Mouse (Mus musculus): ENCODE measurements around the gene Grip1. TPM values are rescaled to one million over a fixed set of nuclear protein-coding genes. Genes with fewer than 3 reads are reported as not detected.

Grip1 gene
- polyA plus RNA-seq, 1 experiment from 2014 or later: 3.2 TPM

DNA sequence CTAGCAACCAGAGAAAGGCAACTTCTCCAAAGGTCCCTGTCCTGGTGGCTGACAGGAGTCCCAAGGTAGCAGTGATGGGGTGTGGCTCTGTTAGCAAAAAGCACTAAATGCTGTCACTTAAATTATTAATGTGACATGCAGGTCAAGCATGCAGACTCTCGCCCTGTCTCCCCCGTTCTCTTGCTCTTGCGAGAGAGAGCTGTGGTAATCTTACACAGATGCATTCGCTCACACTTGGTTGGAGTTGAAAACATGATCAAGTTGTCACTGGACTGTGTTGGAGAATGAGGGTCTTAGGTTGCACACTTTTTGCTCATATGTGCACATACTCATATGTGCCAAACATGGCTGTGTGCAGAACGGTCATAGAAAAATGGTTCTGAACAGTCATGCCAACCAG lies 176.8 kb downstream of the Grip1 start:
- H3K36me3 ChIP-seq (ENCODE audit: control insufficient read depth, insufficient read depth, low read length): no peaks in the 10 kb centered on the region
- no peak for ATAC-seq (replicated peaks; ENCODE audit: low FRiP score, low TSS enrichment, low read depth)
- no peaks in the 10 kb centered on the region for H3K4me1 ChIP-seq (replicated peaks; ENCODE audit: control insufficient read depth, insufficient read depth, low read length)
- 88% methylated on average over 5 of the region's 5 CpGs for WGBS
- H3K9me3 ChIP-seq (ENCODE audit: control insufficient read depth, low read length): no peaks in the 10 kb centered on the region
- H3K27ac ChIP-seq (ENCODE audit: low read depth): no peak overlapping the region
- no peaks in the 10 kb centered on the region for H3K27me3 ChIP-seq (replicated peaks; ENCODE audit: control insufficient read depth, insufficient read depth, low read length)
- no peak for DNase-seq (ENCODE audit: low spot score)
- H3K4me3 ChIP-seq (ENCODE audit: low read depth, low read length): no peak overlapping the region
- H3K9ac ChIP-seq (ENCODE audit: low read length): no peak overlapping the region
- no peak overlapping the region for H3K4me2 ChIP-seq (ENCODE audit: low read length)

DNA sequence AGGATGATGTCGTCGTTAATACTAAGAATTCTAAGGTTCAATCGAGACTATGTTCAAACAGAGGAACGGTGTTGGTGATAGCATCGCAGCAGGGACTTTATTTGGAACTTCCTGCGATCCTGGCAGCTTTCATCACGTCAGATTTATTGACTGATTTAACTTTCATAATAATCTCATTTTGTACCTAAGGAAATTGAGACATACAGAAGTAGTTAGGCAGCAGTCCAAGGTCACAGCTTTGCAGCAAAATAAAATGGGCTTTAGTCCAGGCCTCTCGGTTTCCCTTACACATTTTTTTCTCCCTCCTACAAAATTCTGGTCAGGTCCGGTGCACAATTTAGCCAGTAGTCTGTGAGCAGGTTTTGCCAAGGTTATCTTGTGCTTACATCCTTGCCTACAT lies 178.3 kb downstream of the Grip1 start:
- H3K36me3 ChIP-seq (ENCODE audit: control insufficient read depth, insufficient read depth, low read length): no peaks in the 10 kb centered on the region
- ATAC-seq (replicated peaks; ENCODE audit: low FRiP score, low TSS enrichment, low read depth): no peak
- no peak overlapping the region for H3K4me3 ChIP-seq (ENCODE audit: low read depth, low read length)
- 76% methylated on average over 9 of the region's 9 CpGs for WGBS
- H3K27ac ChIP-seq (ENCODE audit: low read depth): no peak overlapping the region
- no peaks in the 10 kb centered on the region for H3K9me3 ChIP-seq (ENCODE audit: control insufficient read depth, low read length)
- no peak overlapping the region for H3K4me2 ChIP-seq (ENCODE audit: low read length)
- H3K9ac ChIP-seq (ENCODE audit: low read length): no peak overlapping the region
- DNase-seq (ENCODE audit: low spot score): no peak
- H3K27me3 ChIP-seq (replicated peaks; ENCODE audit: control insufficient read depth, insufficient read depth, low read length): no peaks in the 10 kb centered on the region
- H3K4me1 ChIP-seq (replicated peaks; ENCODE audit: control insufficient read depth, insufficient read depth, low read length): no peaks in the 10 kb centered on the region

- Histone ChIP-seq H3K27me3 (replicated peaks; ENCODE audit: control insufficient read depth, insufficient read depth, low read length) (no peaks in the 10 kb centered on the region), H3K4me1 (replicated peaks; ENCODE audit: control insufficient read depth, insufficient read depth, low read length) (peaks cover 6% of the 10 kb centered on the region; the same call in 1 of the 2 replicates), H3K27ac (ENCODE audit: low read depth) (no peak overlapping the region), H3K9me3 (ENCODE audit: control insufficient read depth, low read length) (no peaks in the 10 kb centered on the region), H3K4me3 (ENCODE audit: low read depth, low read length) (no peak overlapping the region), H3K36me3 (ENCODE audit: control insufficient read depth, insufficient read depth, low read length) (no peaks in the 10 kb centered on the region), H3K4me2 (ENCODE audit: low read length) (no peak overlapping the region), H3K9ac (ENCODE audit: low read length) (no peak overlapping the region)
- DNase-seq (ENCODE audit: low spot score) (no peak), ATAC-seq (replicated peaks; ENCODE audit: low FRiP score, low TSS enrichment, low read depth) (no peak)
- 64% methylated on average over 6 of the region's 6 CpGs for WGBS
Measured at GRCm38 (mm10) chr10:119634544-119634943, 180.9 kb downstream of the Grip1 start.

DNA sequence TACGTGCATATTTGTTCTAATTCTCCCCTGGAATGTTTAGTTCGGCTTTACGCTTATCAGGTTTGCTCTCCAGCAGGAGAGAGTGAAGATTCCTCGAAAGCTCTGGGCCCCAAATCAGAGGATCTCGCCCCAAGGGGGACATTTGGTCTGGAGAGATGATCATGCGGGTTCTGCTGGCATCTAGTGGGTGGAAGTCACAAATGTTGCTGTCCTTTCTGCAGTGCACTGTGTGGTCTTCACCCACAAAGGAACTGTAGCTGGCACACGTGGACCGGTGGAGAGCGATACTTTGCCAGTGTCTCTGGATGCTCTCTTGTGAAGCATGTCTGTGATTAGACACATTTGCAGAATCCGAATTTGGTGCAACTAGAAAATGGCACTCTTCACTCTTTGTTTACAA lies 186.9 kb downstream of the Grip1 start:
- no peak for DNase-seq (ENCODE audit: low spot score)
- no peaks in the 10 kb centered on the region for H3K36me3 ChIP-seq (ENCODE audit: control insufficient read depth, insufficient read depth, low read length)
- H3K4me3 ChIP-seq (ENCODE audit: low read depth, low read length): no peak overlapping the region
- H3K27me3 ChIP-seq (replicated peaks; ENCODE audit: control insufficient read depth, insufficient read depth, low read length): no peaks in the 10 kb centered on the region
- H3K9me3 ChIP-seq (ENCODE audit: control insufficient read depth, low read length): no peaks in the 10 kb centered on the region
- no peak for ATAC-seq (replicated peaks; ENCODE audit: low FRiP score, low TSS enrichment, low read depth)
- H3K27ac ChIP-seq (ENCODE audit: low read depth): no peak overlapping the region
- no peak overlapping the region for H3K4me2 ChIP-seq (ENCODE audit: low read length)
- no peak overlapping the region for H3K9ac ChIP-seq (ENCODE audit: low read length)
- WGBS: 75% methylated on average over 10 of the region's 10 CpGs
- H3K4me1 ChIP-seq (replicated peaks; ENCODE audit: control insufficient read depth, insufficient read depth, low read length): peaks cover 6% of the 10 kb centered on the region; the same call in 1 of the 2 replicates

GRCm38 (mm10) chr10:119641011-119641410 lies 187.4 kb downstream of the Grip1 start:
- DNase-seq (ENCODE audit: low spot score) (no peak), ATAC-seq (replicated peaks; ENCODE audit: low FRiP score, low TSS enrichment, low read depth) (no peak)
- Histone ChIP-seq H3K4me2 (ENCODE audit: low read length) (no peak overlapping the region), H3K27ac (ENCODE audit: low read depth) (no peak overlapping the region), H3K4me1 (replicated peaks; ENCODE audit: control insufficient read depth, insufficient read depth, low read length) (peaks cover 6% of the 10 kb centered on the region; the same call in 1 of the 2 replicates), H3K36me3 (ENCODE audit: control insufficient read depth, insufficient read depth, low read length) (no peaks in the 10 kb centered on the region), H3K9me3 (ENCODE audit: control insufficient read depth, low read length) (no peaks in the 10 kb centered on the region), H3K4me3 (ENCODE audit: low read depth, low read length) (no peak overlapping the region), H3K9ac (ENCODE audit: low read length) (no peak overlapping the region), H3K27me3 (replicated peaks; ENCODE audit: control insufficient read depth, insufficient read depth, low read length) (no peaks in the 10 kb centered on the region)
- WGBS: 74% methylated on average over 12 of the region's 12 CpGs

DNA sequence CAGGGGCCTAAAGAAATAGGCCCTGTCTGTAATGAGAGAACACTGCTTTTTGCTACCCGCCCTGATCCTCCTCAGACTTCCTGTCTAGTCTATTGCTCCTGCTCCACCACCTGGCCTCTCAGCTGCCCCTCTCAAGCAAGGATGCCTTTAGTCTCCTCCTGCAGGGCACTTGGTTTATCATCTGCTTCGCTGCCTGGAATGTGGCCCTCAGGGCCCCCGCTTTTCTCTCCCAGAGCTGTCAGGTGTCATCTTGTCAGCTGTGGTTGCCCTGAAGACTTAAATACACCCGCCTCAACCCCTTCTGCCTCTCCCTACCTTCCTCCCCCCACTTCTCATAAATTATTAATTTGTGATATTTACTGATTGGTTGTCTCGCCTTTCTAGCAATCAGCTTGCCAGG lies 190.7 kb downstream of the Grip1 start:
- 49% methylated on average over 5 of the region's 5 CpGs for WGBS
- no peaks in the 10 kb centered on the region for H3K9me3 ChIP-seq (ENCODE audit: control insufficient read depth, low read length)
- ATAC-seq (replicated peaks; ENCODE audit: low FRiP score, low TSS enrichment, low read depth) (no peak), DNase-seq (ENCODE audit: low spot score) (no peak)
- H3K27ac ChIP-seq (ENCODE audit: low read depth): no peak overlapping the region
- no peaks in the 10 kb centered on the region for H3K36me3 ChIP-seq (ENCODE audit: control insufficient read depth, insufficient read depth, low read length)
- H3K4me3 ChIP-seq (ENCODE audit: low read depth, low read length): no peak overlapping the region
- no peaks in the 10 kb centered on the region for H3K27me3 ChIP-seq (replicated peaks; ENCODE audit: control insufficient read depth, insufficient read depth, low read length)
- no peak overlapping the region for H3K4me2 ChIP-seq (ENCODE audit: low read length)
- no peak overlapping the region for H3K9ac ChIP-seq (ENCODE audit: low read length)
- no peaks in the 10 kb centered on the region for H3K4me1 ChIP-seq (replicated peaks; ENCODE audit: control insufficient read depth, insufficient read depth, low read length)

DNA sequence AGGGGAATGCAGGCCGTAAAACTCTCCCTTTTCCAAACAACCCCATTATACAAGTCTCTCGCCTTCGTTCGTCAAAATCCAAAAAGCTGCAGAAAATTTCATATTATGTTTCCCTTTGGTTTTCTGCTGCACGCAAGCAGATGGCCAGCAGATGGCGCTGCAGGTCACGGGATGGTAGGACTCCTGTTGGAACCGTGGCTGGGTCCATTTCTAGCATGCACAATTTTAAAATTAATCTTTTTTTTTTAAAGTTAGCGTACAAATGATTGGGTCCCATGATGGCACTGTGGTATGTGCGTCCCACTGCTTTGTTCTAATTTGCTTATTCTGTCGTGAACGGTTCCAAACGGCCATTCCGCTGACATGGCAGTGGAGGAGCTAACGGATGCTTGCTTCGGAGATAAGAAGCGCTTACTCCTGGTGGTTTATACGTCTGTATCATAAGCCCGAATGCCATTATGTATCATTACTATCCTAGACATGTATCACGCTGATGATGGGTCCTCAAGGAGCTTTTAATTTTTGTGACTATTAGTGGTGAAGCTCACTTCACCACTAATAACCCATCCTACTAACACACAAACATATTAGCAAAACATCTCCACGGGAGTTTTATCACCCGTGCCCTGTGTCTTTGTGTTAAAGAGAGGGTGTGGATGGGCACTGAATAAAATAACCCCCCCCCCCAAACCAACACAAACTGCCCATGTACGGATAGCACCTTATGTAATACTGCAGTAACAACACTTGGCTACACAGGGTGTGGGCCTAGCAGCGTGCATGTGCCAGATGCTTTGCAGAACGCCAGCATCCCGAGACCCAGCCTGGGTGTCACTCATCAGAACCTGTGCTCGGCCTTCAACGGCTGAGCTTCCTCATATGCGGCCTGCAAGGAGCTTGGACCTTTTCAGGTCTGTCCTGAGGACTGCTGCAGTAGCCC lies 193.1 kb downstream of the Grip1 start:
- Histone ChIP-seq H3K27ac (ENCODE audit: low read depth) (no peak overlapping the region), H3K4me2 (ENCODE audit: low read length) (0 out of 2 replicates have a peak overlapping the region, but pooled peaks have one; percentile 7), H3K4me1 (replicated peaks; ENCODE audit: control insufficient read depth, insufficient read depth, low read length) (no peaks in the 10 kb centered on the region), H3K9ac (ENCODE audit: low read length) (no peak overlapping the region), H3K9me3 (ENCODE audit: control insufficient read depth, low read length) (0 out of 2 replicates have a peak, but pooled peaks cover 4% of the 10 kb centered on the region), H3K27me3 (replicated peaks; ENCODE audit: control insufficient read depth, insufficient read depth, low read length) (no peaks in the 10 kb centered on the region), H3K4me3 (ENCODE audit: low read depth, low read length) (no peak overlapping the region), H3K36me3 (ENCODE audit: control insufficient read depth, insufficient read depth, low read length) (no peaks in the 10 kb centered on the region)
- peak; percentile 89 for DNase-seq (ENCODE audit: low spot score)
- WGBS: 63% methylated on average over 29 of the region's 29 CpGs
- no peak for ATAC-seq (replicated peaks; ENCODE audit: low FRiP score, low TSS enrichment, low read depth)

GRCm38 (mm10) chr10:119660677-119661353 lies 207.2 kb downstream of the Grip1 start:
- Histone ChIP-seq H3K9ac (ENCODE audit: low read length) (no peak overlapping the region), H3K27me3 (replicated peaks; ENCODE audit: control insufficient read depth, insufficient read depth, low read length) (no peaks in the 10 kb centered on the region), H3K4me2 (ENCODE audit: low read length) (no peak overlapping the region), H3K4me1 (replicated peaks; ENCODE audit: control insufficient read depth, insufficient read depth, low read length) (no peaks in the 10 kb centered on the region), H3K36me3 (ENCODE audit: control insufficient read depth, insufficient read depth, low read length) (no peaks in the 10 kb centered on the region), H3K9me3 (ENCODE audit: control insufficient read depth, low read length) (0 out of 2 replicates have a peak, but pooled peaks cover 5% of the 10 kb centered on the region), H3K4me3 (ENCODE audit: low read depth, low read length) (no peak overlapping the region), H3K27ac (ENCODE audit: low read depth) (no peak overlapping the region)
- WGBS: 40% methylated on average over 7 of the region's 7 CpGs
- peak; percentile 52 for DNase-seq (ENCODE audit: low spot score)
- ATAC-seq (replicated peaks; ENCODE audit: low FRiP score, low TSS enrichment, low read depth): 0 out of 2 replicates have a peak, but pooled peaks have one; percentile 27

Data from intestine, embryonic 14.5 days (tissue).